Mouse (Mus musculus) G1E (cell line): ENCODE data around the gene Pds5a.

Experiments used
- CTCF ChIP-seq: IDR thresholded peaks from 2 replicates; pipeline ENCODE4 v1.5.1; 2012; ENCODE audit warnings: low read depth, low read length, inconsistent platforms, mixed read lengths
- GATA1 ChIP-seq: IDR thresholded peaks from 2 replicates; pipeline ENCODE4 v1.6.1; 2012; ENCODE audit warnings: borderline replicate concordance, low read length, inconsistent platforms, mixed read lengths
- GATA2 ChIP-seq: IDR thresholded peaks from 2 replicates; pipeline ENCODE4 v1.6.1; 2012; ENCODE audit warnings: low read depth, low read length, inconsistent platforms, borderline replicate concordance
- TAL1 ChIP-seq: conservative IDR thresholded peaks from 2 replicates; pipeline ENCODE4 v1.6.1; 2012; ENCODE audit warnings: low read depth, low read length, inconsistent platforms, mixed read lengths

- no peak for TF ChIP-seq CTCF
- no peak for TF ChIP-seq TAL1
- TF ChIP-seq GATA1, result no peak
- TF ChIP-seq GATA2, result no peak
These were observed 84.7 kb downstream of the Pds5a start for GRCm38 (mm10) chr5:65613152-65613924.
